Mouse (Mus musculus): ENCODE data around the gene Dkk1. TPM values are rescaled to one million over a fixed set of nuclear protein-coding genes. Genes with fewer than 3 reads are reported as not detected.
"Not testable (repeated sequence)": the region's sequence is repeated elsewhere in the genome, so short reads cannot be mapped to it uniquely, and the experiment has no call there.

Dkk1 gene
- not detected for polyA plus RNA-seq (2017; shearing (Covaris generic))

- ATAC-seq: no peak
These were observed at the start of gene Dkk1 for GRCm38 (mm10) chr19:30549044-30549853. Gene Dkk1, minus strand, starts transcription at chr19:30549665.

- ATAC-seq: no peak
These were observed 36.9 kb upstream of the Dkk1 start for GRCm38 (mm10) chr19:30586366-30586765.

- no peak for ATAC-seq
These were observed 15.1 kb upstream of the Dkk1 start for GRCm38 (mm10) chr19:30564516-30564915.

- ATAC-seq: no peak
These were observed 14.4 kb upstream of the Dkk1 start for GRCm38 (mm10) chr19:30563876-30564275.

GRCm38 (mm10) chr19:30558024-30558423 lies 8.6 kb upstream of the Dkk1 start:
- ATAC-seq: no peak

- no peak for ATAC-seq
These were observed 5.0 kb upstream of the Dkk1 start for GRCm38 (mm10) chr19:30554467-30554881.

- ATAC-seq: no peak
These were observed 4.3 kb upstream of the Dkk1 start for GRCm38 (mm10) chr19:30553740-30554139.

- ATAC-seq: no peak
These were observed 2.8 kb upstream of the Dkk1 start for GRCm38 (mm10) chr19:30552260-30552659.

GRCm38 (mm10) chr19:30549854-30550647 lies 586 bp upstream of the Dkk1 start:
- no peak for ATAC-seq

- no peak for ATAC-seq
These were observed 938 bp downstream of the Dkk1 start for GRCm38 (mm10) chr19:30548411-30549043.

- not testable (repeated sequence) for ATAC-seq
These were observed 10.0 kb downstream of the Dkk1 start for GRCm38 (mm10) chr19:30539365-30539941.

GRCm38 (mm10) chr19:30516771-30517170 lies 32.7 kb downstream of the Dkk1 start:
- no peak for ATAC-seq

GRCm38 (mm10) chr19:30510481-30510880 lies 39.0 kb downstream of the Dkk1 start:
- no peak for ATAC-seq

GRCm38 (mm10) chr19:30505497-30505896 lies 44.0 kb downstream of the Dkk1 start:
- no peak for ATAC-seq
